Mouse (Mus musculus): ENCODE measurements at regions not wholly inside any gene's neighbourhood (a gene's known extent, or its start where the extent isn't known, plus 50 kb on each side); places are given as distances from the start of the nearest gene placed in this dataset.

DNA sequence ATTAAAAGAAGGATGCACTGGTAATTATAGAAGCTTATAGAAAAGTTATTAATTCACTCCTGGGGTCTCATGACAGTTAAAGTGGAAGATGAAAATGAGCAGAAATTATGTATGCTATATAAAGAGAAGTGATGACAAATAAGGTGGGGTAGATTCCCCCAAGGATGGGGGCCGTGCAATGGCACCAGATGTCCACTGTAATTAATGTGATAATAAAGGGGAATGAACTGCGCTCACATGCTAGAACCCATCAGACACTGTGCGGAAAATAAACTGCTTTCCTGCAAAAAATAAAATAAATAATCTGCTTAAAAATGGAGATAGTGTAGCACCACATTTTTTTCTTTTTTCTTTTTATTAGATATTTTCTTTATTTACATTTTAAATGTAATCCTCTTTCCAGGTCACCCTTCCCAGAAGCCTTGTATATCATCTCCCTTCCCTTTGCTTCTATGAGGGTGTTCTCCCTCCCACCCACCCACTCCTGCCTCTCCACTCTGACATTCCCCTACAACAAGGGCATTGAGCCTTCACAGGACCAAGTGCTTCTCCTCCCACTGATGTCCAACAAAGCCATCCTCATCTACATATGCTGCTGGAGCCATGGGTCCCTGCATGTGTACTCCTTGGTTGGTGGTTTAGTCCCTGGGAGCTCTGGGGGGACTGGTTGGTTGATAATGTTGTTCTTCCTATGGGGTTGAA is 934.0 kb upstream of the Pcdh20 start:
- DNase-seq: no peak

DNA sequence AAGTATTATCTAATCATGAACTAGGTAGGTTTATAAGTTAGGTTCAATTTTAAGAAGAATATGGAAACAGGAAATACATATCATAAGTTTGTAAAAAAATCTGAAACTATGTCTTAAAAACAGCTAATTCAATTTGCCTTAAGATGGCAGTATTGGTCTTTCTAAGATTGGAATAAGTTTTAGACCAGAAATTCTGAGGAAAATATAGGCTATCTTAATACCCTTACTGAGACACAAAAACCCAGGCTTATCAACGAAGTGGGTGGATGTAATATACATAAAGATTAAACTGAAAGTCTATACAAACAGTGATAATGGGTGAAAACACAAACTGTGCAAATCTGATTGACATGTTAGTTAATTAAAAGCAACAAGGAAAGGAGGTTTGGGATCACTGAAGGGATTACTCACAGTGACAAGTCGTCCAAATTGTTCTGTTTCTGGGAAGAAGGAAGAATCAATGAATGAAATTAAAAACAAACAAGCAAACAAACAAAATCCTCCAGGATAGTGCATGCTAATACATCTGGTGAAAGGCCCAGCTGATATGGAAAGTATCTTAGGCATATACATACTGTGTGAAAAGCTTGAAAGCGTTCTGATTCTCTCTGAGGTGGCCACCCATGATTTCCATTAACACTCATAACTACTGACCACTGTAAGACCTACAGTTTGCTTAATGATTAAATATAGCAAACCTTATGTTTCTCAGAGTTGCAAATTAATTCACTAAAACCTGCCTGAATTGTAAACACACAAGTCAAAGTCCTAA is 931.6 kb upstream of the Pcdh20 start:
- no peak for DNase-seq

DNA sequence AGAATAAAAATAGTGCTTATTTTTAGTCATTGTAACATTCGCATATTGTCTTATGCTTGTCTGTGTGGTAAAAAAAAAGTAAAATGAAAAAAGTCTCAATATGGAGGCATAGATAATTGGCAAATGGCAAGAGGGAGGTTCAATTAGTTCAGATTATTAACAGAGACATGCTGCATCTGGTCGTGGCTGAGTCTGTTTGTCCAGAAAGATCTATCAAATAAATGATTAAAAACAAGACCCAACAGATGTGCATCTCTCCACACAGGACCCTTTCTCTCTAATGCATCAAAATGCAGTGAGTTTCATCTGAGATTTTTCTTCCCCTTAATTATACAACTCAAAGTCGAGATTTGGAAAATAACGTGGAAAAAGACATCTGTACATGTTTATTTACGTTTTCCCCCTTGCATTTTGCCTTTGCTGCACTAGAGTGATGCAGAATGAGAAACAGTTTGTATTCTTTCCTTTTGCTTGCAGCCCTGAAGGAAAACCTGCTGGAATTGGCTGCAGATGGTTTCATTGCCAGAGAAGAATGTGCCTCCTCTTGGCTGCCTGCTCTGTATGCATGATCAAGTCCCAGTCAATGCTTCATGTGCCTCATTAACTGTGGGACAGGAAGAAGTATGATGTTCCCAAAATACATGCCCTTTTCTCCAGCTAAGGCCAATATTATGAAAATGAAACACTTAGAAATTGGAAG is 886.0 kb upstream of the Pcdh20 start:
- DNase-seq: no peak

DNA sequence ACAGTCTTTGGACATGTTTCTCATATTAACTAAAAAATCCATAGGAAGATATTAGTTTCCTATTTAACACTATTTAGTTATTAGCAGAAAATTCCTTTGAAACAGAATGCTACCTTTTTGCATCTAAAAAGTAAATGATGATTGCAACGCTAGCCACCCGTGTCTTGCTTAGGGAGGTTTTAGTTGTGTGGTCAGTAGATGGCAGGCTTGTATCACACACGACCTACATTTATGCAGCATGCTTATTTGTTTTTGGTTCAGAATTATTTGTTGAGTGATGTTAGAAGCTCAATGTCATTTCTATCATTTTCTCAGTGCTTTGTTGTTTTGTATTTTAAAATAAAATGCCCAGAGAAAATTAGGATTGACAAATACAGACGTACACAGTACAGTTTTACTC is 876.8 kb upstream of the Pcdh20 start:
- peak; percentile 7 for DNase-seq

DNA sequence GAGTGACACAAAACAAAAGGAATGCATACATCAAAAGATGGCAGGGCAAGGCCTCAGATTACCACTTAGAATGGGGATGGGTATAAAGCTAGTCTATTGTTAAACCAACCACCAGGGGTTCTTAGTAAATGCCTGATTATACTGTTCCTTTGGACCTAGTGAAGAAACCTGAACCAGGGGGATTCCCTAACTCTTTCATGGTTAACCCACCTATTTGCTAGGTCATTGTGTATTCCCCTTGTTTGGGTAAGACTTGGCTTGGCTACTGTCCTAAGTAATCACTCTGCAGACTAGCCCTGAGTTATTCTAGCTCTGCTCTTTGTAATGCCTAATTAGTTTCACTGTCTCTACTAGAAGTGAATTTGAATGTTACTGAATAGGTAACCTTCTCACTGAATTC is 853.9 kb upstream of the Pcdh20 start:
- no peak for DNase-seq

DNA sequence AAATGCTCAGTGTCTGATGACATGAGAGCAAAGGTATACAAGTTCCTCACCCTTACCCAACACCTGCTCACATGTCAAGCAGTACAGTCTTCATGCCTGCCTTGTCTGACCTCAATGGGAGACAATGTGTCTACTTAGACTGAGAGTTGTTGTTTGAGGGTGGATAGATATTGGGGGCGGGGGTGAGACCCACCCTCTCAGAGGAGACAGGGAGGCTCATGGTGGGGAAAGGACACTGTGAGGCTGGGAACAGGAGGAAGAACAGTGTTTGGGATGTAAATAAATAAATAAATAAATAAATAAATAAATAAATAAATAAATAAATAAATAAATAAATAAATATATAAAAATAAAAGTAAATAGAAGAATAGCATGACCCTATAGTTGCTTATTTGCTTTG is 837.3 kb upstream of the Pcdh20 start:
- no peak for DNase-seq
